Mouse (Mus musculus): ENCODE measurements at regions not wholly inside any gene's neighbourhood (a gene's known extent, or its start where the extent isn't known, plus 50 kb on each side); places are given as distances from the start of the nearest gene placed in this dataset.
"Not testable (repeated sequence)": the region's sequence is repeated elsewhere in the genome, so short reads cannot be mapped to it uniquely, and the experiment has no call there.

- H3K27ac ChIP-seq; H3K4me2 ChIP-seq; H3K9ac ChIP-seq; H3K4me1 ChIP-seq; H3K4me3 ChIP-seq (replicated peaks); ATAC-seq (replicated peaks; ENCODE audit: low FRiP score); H3K36me3 ChIP-seq; H3K27me3 ChIP-seq: not testable (repeated sequence)
- WGBS, result 86% methylated on average over 1 of the region's 1 CpGs
- H3K9me3 ChIP-seq (replicated peaks), result peaks cover 15% of the 10 kb centered on the region; the same call in 1 of the 2 replicates
Measured at GRCm38 (mm10) chr12:18207941-18208340, 306.4 kb upstream of the 5730507C01Rik start.

- peaks cover 24% of the 10 kb centered on the region; the same call in 1 of the 2 replicates for H3K9me3 ChIP-seq (replicated peaks)
- not testable (repeated sequence) for H3K36me3 ChIP-seq; H3K4me2 ChIP-seq; H3K9ac ChIP-seq; H3K4me3 ChIP-seq (replicated peaks); H3K4me1 ChIP-seq; H3K27ac ChIP-seq; ATAC-seq (replicated peaks; ENCODE audit: low FRiP score); H3K27me3 ChIP-seq
- 90% methylated on average over 16 of the region's 16 CpGs for WGBS
Measured at GRCm38 (mm10) chr12:18216432-18216926, 297.8 kb upstream of the 5730507C01Rik start.

GRCm38 (mm10) chr12:18224516-18224915 lies 289.8 kb upstream of the 5730507C01Rik start:
- WGBS, result 94% methylated on average over 6 of the region's 6 CpGs
- no peak overlapping the region for H3K9ac ChIP-seq
- ATAC-seq (replicated peaks; ENCODE audit: low FRiP score), result no peak

GRCm38 (mm10) chr12:18226691-18227090 lies 287.6 kb upstream of the 5730507C01Rik start:
- Histone ChIP-seq H3K4me1 (no peaks in the 10 kb centered on the region), H3K9me3 (replicated peaks) (peaks cover 55% of the 10 kb centered on the region), H3K4me2 (no peak overlapping the region), H3K36me3 (no peaks in the 10 kb centered on the region), H3K27ac (no peak overlapping the region), H3K4me3 (replicated peaks) (no peak overlapping the region), H3K27me3 (no peaks in the 10 kb centered on the region), H3K9ac (no peak overlapping the region)
- WGBS, result 86% methylated on average over 10 of the region's 10 CpGs
- ATAC-seq (replicated peaks; ENCODE audit: low FRiP score), result no peak

More at GRCm38 (mm10) chr12:18224516-18224915, 289.8 kb upstream of the 5730507C01Rik start:
- Histone ChIP-seq H3K36me3 (no peaks in the 10 kb centered on the region), H3K27me3 (no peaks in the 10 kb centered on the region), H3K4me2 (no peak overlapping the region), H3K4me3 (replicated peaks) (no peak overlapping the region), H3K4me1 (no peaks in the 10 kb centered on the region), H3K9me3 (replicated peaks) (peaks cover 51% of the 10 kb centered on the region), H3K27ac (no peak overlapping the region)

- H3K4me3 ChIP-seq (replicated peaks); H3K27ac ChIP-seq; ATAC-seq (replicated peaks; ENCODE audit: low FRiP score); H3K36me3 ChIP-seq; H3K4me2 ChIP-seq; H3K4me1 ChIP-seq; H3K27me3 ChIP-seq; H3K9ac ChIP-seq: not testable (repeated sequence)
- peaks cover 38% of the 10 kb centered on the region for H3K9me3 ChIP-seq (replicated peaks)
- WGBS, result 90% methylated on average over 5 of the region's 5 CpGs
Measured at GRCm38 (mm10) chr12:18231896-18232295, 282.4 kb upstream of the 5730507C01Rik start.

- H3K36me3 ChIP-seq; ATAC-seq (replicated peaks; ENCODE audit: low FRiP score); H3K27ac ChIP-seq; H3K4me1 ChIP-seq; H3K9ac ChIP-seq; H3K4me3 ChIP-seq (replicated peaks); H3K27me3 ChIP-seq; H3K4me2 ChIP-seq: not testable (repeated sequence)
- H3K9me3 ChIP-seq (replicated peaks), result peaks cover 35% of the 10 kb centered on the region
Measured at GRCm38 (mm10) chr12:18236330-18236729, 278.0 kb upstream of the 5730507C01Rik start.

- Histone ChIP-seq H3K27ac (no peak overlapping the region), H3K4me1 (no peaks in the 10 kb centered on the region), H3K9ac (no peak overlapping the region), H3K9me3 (replicated peaks) (peaks cover 40% of the 10 kb centered on the region), H3K4me3 (replicated peaks) (no peak overlapping the region), H3K27me3 (no peaks in the 10 kb centered on the region), H3K36me3 (no peaks in the 10 kb centered on the region), H3K4me2 (no peak overlapping the region)
- no peak for ATAC-seq (replicated peaks; ENCODE audit: low FRiP score)
- 79% methylated on average over 9 of the region's 9 CpGs for WGBS
Measured at GRCm38 (mm10) chr12:18237549-18237948, 276.8 kb upstream of the 5730507C01Rik start.
